12 mouse cellular contexts compared by ENCODE assay signal in genomic region chr9:102734739-102735075, GRCm38 (mm10). TPM values are rescaled to one million over a fixed set of nuclear protein-coding genes. Genes with fewer than 3 reads are reported as not detected.
DNase-seq lines count a peak whose midpoint lies in the region; ATAC-seq and TF ChIP-seq lines count a peak whose summit lies in the region.
"Had no signal": no experiment of that assay in that cellular context is flagged by ENCODE, and none has a peak within 500 bp of the region (broad histone marks: within the 10 kb centered on the region; RNA-seq: fewer than 3 reads in every experiment).

No protein-coding gene starts in this region.

- H3K4me3 ChIP-seq in heart, embryonic 10.5 days: no peak overlapping the region
- no peak overlapping the region for H3K4me3 ChIP-seq in embryonic fibroblast, embryonic 13.5 days (ENCODE audit: insufficient read depth, low read length)
- H3K4me3 ChIP-seq in kidney, postnatal 0 days (replicated peaks; ENCODE audit: low read depth, low read length): no peak overlapping the region
- H3K4me3 ChIP-seq in lung, postnatal 0 days (ENCODE audit: low read depth, low read length): no peak overlapping the region
- no peak overlapping the region for H3K4me3 ChIP-seq in hindbrain, embryonic 13.5 days

- peak; percentile 19; the same call in 1 of the 2 replicates for TF ChIP-seq EP300 in lung, postnatal 0 days (IDR thresholded peaks at IDR 0.05)

- TF ChIP-seq CTCF in embryonic fibroblast, embryonic 13.5 days (IDR thresholded peaks at IDR 0.05; ENCODE audit: borderline replicate concordance, insufficient read depth, low read length): no peak
- TF ChIP-seq CTCF in kidney, postnatal 0 days (IDR thresholded peaks at IDR 0.05; ENCODE audit: low read depth): no peak
- no peak for TF ChIP-seq CTCF in lung, postnatal 0 days (IDR thresholded peaks at IDR 0.05)

- H3K9me3 ChIP-seq in heart, embryonic 10.5 days: no peaks in the 10 kb centered on the region
- no peaks in the 10 kb centered on the region for H3K9me3 ChIP-seq in kidney, postnatal 0 days (replicated peaks; ENCODE audit: low read length)
- no peaks in the 10 kb centered on the region for H3K9me3 ChIP-seq in lung, postnatal 0 days (ENCODE audit: low read length)
- no peaks in the 10 kb centered on the region for H3K9me3 ChIP-seq in hindbrain, embryonic 13.5 days

- H3K9ac ChIP-seq in kidney, postnatal 0 days (ENCODE audit: low read depth, low read length): no peak overlapping the region
- H3K9ac ChIP-seq in lung, postnatal 0 days (replicated peaks; ENCODE audit: low read depth): no peak overlapping the region
- H3K9ac ChIP-seq in hindbrain, embryonic 13.5 days: no peak overlapping the region

- H3K4me1 ChIP-seq in heart, embryonic 10.5 days: peaks cover 60% of the 10 kb centered on the region
- peaks cover 24% of the 10 kb centered on the region for H3K4me1 ChIP-seq in embryonic fibroblast, embryonic 13.5 days (ENCODE audit: control insufficient read depth, insufficient read depth, low read length)
- H3K4me1 ChIP-seq in kidney, postnatal 0 days (replicated peaks; ENCODE audit: insufficient read depth, low read length): peaks cover 13% of the 10 kb centered on the region; the same call in 1 of the 2 replicates
- H3K4me1 ChIP-seq in lung, postnatal 0 days (ENCODE audit: insufficient read depth, low read depth, low read length): peaks cover 27% of the 10 kb centered on the region
- H3K4me1 ChIP-seq in hindbrain, embryonic 13.5 days (replicated peaks): peaks cover 16% of the 10 kb centered on the region

- peaks cover 43% of the 10 kb centered on the region for H3K36me3 ChIP-seq in heart, embryonic 10.5 days
- peaks cover 38% of the 10 kb centered on the region for H3K36me3 ChIP-seq in kidney, postnatal 0 days (ENCODE audit: insufficient read depth, low read length)
- H3K36me3 ChIP-seq in lung, postnatal 0 days (ENCODE audit: insufficient read depth, low read length): peaks cover 31% of the 10 kb centered on the region
- peaks cover 43% of the 10 kb centered on the region for H3K36me3 ChIP-seq in hindbrain, embryonic 13.5 days

- TF ChIP-seq POLR2A in embryonic fibroblast, embryonic 13.5 days (IDR thresholded peaks at IDR 0.05; ENCODE audit: low read depth, low read length): no peak

- ATAC-seq in kidney, postnatal 0 days (replicated peaks; ENCODE audit: low FRiP score, low read depth): peak; percentile 68
- ATAC-seq in lung, postnatal 0 days: peak; percentile 72
- no peak for ATAC-seq in hindbrain, embryonic 13.5 days (ENCODE audit: low FRiP score)

- no peak overlapping the region for H3K4me2 ChIP-seq in kidney, postnatal 0 days (ENCODE audit: low read length)
- H3K4me2 ChIP-seq in lung, postnatal 0 days (replicated peaks; ENCODE audit: low read depth, low read length): 0 out of 2 replicates have a peak overlapping the region, but pooled peaks have one; percentile 14
- H3K4me2 ChIP-seq in hindbrain, embryonic 13.5 days: no peak overlapping the region

- no peaks in the 10 kb centered on the region for H3K27me3 ChIP-seq in heart, embryonic 10.5 days (ENCODE audit: insufficient read depth, poor library complexity, severe bottlenecking)
- H3K27me3 ChIP-seq in kidney, postnatal 0 days (ENCODE audit: insufficient read depth, low read length): no peaks in the 10 kb centered on the region
- H3K27me3 ChIP-seq in lung, postnatal 0 days (replicated peaks; ENCODE audit: insufficient read depth, low read length): no peaks in the 10 kb centered on the region
- no peaks in the 10 kb centered on the region for H3K27me3 ChIP-seq in hindbrain, embryonic 13.5 days

- H3K27ac ChIP-seq in heart, embryonic 10.5 days: 0 out of 2 replicates have a peak overlapping the region, but pooled peaks have one; percentile 12
- H3K27ac ChIP-seq in embryonic fibroblast, embryonic 13.5 days (ENCODE audit: insufficient read depth, low read length): peak overlapping the region; percentile 88
- H3K27ac ChIP-seq in kidney, postnatal 0 days: peak overlapping the region; percentile 85
- H3K27ac ChIP-seq in lung, postnatal 0 days (ENCODE audit: low read length): peak overlapping the region; percentile 85
- H3K27ac ChIP-seq in hindbrain, embryonic 13.5 days: no peak overlapping the region

- DNase-seq in heart, embryonic 10.5 days (ENCODE audit: low spot score): no peak
- no peak for DNase-seq in heart, adult 8-10 months (ENCODE audit: low spot score)
- peak; percentile 57 for DNase-seq in kidney, postnatal 0 days (ENCODE audit: low spot score)
- peak; percentile 83 for DNase-seq in lung, postnatal 0 days (ENCODE audit: low spot score)
- DNase-seq in T-cell, adult 2 months (ENCODE audit: low spot score): no peak
- no peak for DNase-seq in left cerebral cortex, adult 9 months (ENCODE audit: low spot score in 2 of 2)
- DNase-seq: adrenal gland, adult 8-10 months; cerebellum, adult 18-20 months; spleen, adult 18-20 months had no signal

- 63% methylated on average over 1 of the region's 1 CpGs for WGBS in heart, embryonic 10.5 days
- 38% methylated on average over 1 of the region's 1 CpGs for WGBS in kidney, postnatal 0 days
- 27% methylated on average over 1 of the region's 1 CpGs for WGBS in lung, postnatal 0 days
- WGBS in hindbrain, embryonic 13.5 days: 63% methylated on average over 1 of the region's 1 CpGs

RNA-seq across cellular contexts. Expression of gene Amotl2, which starts 18.2 kb away (rescaled TPM):
- 52.5 and 54.8 TPM in 2 replicates for polyA plus RNA-seq in heart, embryonic 10.5 days (2016; fragmentation: Nextera tagmentation; extraction: Ambion mirVana)
- total RNA-seq in heart, adult 8-10 months (2022): 10 to 100 TPM; 56.7 to 80.1 (median 58.6) TPM
- 135 and 188 TPM in 2 replicates for polyA plus RNA-seq in embryonic fibroblast, embryonic 13.5 days (2011; ENCODE audit: insufficient read length, low read depth, missing spikeins)
- polyA plus RNA-seq in kidney, postnatal 0 days (2015; fragmentation: Nextera tagmentation; extraction: Ambion mirVana): 40.8 and 44.3 TPM in 2 replicates
- polyA plus RNA-seq in lung, postnatal 0 days (2015; fragmentation: Nextera tagmentation; extraction: Ambion mirVana): 50.3 and 56.3 TPM in 2 replicates
- 64.7 and 67.3 TPM in 2 replicates for polyA plus RNA-seq in hindbrain, embryonic 13.5 days (2015; fragmentation: Nextera tagmentation; extraction: Ambion mirVana)
- total RNA-seq: MEL had no signal

Comparison
In these comparisons a context has a peak if more than half of its experiments do, and no peak if none do; other contexts are left out.
1. DNase-seq: peak in kidney, postnatal 0 days (single experiment) and lung, postnatal 0 days (single experiment); none in heart, embryonic 10.5 days (single experiment), heart, adult 8-10 months (single experiment), T-cell, adult 2 months (single experiment) and left cerebral cortex, adult 9 months (0 of 2).